Mouse (Mus musculus) erythroblast, embryonic 14.5 days (primary cell): ENCODE measurements around the gene Psma7.

ENCODE experiments used
- GATA1 ChIP-seq: IDR thresholded peaks from 2 replicates; pipeline ENCODE4 v1.6.1; 2012; ENCODE audit warnings: low read length, inconsistent platforms, mixed read lengths
- TAL1 ChIP-seq: IDR thresholded peaks from 3 replicates; pipeline ENCODE4 v1.6.1; 2012; ENCODE audit warnings: low read length, inconsistent platforms, mixed read lengths

DNA sequence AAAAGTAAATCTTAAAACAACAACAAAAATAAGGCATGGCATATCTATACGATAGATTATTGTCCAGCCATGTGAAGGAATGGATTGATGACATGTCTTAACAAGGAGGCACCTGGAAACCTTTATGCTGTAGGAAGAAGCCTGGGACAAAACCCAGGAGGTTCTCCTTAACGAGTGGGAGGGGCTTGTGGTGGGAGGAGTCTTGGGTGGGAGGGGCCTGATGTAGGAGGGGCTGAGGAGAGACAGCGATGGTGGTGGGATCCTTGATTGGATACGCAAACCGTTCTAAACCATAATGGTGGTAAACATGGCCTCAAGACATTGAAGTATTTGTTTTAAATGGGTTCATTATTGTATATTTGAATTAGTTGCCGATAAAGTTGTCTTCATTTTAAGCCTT is 30.9 kb downstream of the Psma7 start:
- TF ChIP-seq TAL1 (no peak), GATA1 (no peak)
